Mouse (Mus musculus) mature B cell (primary cell): ENCODE measurements at regions not wholly inside any gene's neighbourhood (a gene's known extent, or its start where the extent isn't known, plus 50 kb on each side); places are given as distances from the start of the nearest gene placed in this dataset.

ENCODE experiments used
- in situ Hi-C: fragments of 300-500 bp; cut with MboI; formaldehyde crosslinking; loops from 2 replicates; pipeline ENCODE4 v1.14.3; 2019

GRCm38 (mm10) chr14:76797518-76797917 lies 239.1 kb upstream of the Ccdc122 start:
- in situ Hi-C loops: no loop called here

DNA sequence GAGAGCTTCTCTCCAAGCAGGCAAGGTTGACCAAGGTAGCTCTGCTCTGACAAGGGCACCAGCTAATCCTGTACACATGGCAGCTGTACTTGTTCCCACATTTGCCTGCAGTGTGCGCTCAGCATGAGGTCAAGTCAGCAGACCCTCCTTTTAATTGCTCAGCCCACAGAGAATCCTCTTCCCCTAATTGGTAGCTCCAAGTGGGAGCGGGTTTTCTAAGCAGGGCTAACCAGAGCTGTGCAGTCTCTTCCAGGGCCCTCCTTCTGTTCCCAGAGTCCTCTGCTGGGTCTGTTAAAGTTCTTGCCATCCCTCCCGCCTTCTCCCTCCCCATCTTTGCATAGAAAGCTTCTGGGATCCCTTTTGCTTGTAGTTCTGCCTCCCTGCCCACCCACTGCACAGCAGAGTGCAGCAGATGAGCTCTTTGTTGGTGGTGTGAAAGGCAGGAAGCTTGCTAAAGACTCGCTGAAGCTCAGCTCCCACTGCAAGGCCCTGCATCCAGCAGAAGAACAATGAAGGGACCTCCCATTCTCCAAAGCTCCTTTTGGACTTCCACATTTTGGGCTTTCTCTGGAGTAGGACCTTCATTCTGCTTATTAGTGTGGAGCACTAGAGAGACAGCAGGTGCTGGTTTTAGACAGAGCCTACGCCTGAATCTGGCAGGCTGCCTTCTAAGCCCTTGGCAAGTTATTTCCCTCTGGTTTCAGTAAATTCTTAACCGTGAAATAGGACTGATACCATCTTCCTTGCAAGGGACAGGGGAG lies 235.3 kb upstream of the Serp2 start:
- in situ Hi-C loops: no loop called here

- in situ Hi-C loops: no loop called here
Observed at GRCm38 (mm10) chr14:76789376-76789775, 232.7 kb upstream of the Serp2 start.

DNA sequence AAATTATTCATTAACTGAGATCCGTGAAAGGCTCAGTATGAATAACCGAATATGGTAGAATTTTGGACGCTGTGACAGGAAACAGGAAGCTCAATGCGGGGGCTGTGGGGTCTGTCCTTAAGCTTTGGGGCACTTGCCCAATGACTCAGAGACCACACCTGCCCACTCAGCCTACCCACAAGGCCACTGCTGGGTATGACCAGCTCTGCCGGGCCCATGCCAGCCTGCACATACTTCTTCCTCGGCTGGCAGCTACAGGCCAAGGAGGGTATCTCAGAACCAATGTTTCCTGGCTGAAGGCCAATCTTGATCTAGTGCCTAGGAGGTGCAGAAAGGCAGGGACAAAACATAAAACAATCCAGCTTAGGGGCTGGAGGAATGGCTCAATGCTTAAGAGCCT lies 230.9 kb upstream of the Serp2 start:
- in situ Hi-C loops: no loop called here

DNA sequence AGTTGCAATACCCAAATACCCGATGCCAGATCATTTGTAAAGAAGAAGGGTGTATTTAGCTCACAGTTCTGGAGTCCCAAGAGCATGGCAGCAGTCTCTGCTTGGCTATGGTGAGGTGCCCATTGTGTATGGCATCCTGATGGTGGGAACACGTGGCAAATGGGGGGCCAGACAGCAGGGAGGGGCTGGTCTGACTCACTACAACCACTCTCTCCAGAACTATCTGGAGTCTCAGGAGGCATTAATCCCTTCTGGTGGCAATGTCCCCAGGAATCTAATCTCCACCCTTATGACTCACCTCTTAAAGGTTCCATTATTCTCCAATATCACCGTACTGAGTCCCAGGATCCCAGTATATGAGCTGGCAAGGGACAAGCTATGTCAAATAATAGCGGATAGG lies 229.5 kb upstream of the Serp2 start:
- in situ Hi-C loops: no loop called here

DNA sequence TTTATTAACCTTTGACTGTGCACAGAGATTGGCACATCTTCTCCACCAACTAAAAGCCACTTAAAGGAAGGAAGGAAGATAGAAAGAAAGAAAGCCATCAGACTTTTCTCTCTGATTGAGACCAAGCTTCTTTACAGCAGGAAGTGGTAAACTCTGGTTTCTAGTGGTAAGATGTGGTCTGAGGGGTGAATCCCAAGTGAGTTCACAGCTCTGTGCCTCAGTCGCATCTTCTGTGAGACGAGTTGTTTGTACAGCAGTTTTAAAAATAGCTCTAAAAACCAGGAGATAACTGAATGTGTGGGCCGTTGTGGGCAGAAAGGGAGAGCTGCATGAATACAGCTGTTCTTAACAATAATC lies 224.8 kb upstream of the Serp2 start:
- in situ Hi-C loops: no loop called here

DNA sequence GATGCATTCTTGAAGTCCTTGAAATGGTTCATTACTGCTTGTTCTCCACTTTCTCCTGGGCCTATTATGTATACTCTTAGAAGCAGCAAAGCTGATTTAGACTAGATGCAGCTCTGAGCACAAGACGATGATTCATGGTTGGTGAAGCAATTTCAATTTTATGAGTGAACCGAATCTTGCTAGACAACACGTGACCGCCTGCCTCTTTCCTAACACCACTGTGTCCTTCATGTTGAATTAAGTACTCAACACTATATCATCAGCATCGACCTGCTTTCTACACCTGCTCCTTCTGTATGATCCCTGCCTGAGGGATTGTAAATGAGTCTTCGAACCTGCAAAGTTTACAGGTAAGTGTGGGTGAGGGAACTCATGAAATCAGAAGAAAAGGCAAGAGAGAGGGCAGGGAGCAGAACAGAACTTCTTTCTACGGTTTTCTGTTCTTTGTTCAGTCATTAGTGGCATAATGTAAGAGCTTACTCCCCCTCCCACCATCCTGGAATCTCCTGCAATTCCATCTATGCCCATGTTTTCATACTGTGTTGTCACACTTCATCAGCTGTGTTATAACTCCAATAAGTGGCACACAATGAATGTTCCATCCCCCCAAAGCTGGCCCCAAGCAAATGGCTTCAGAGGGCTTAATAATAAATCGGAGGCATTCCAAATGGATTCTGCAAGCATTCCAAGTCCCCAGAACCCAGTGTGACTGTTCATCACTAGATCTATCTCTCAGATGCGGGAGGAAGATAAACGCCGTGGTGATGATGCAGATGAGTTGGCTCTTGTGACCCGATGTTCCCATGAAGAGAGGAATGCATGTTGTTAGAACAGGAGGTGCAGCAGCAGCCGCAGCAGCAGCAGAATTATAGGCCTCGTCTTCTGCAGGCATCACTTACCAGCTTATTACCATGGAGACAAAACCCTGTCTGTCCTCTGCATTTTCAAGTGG lies 224.2 kb upstream of the Serp2 start:
- in situ Hi-C loops: no loop called here

- in situ Hi-C loops: no loop called here
Observed at GRCm38 (mm10) chr14:76778541-76779399, 222.1 kb upstream of the Serp2 start.

DNA sequence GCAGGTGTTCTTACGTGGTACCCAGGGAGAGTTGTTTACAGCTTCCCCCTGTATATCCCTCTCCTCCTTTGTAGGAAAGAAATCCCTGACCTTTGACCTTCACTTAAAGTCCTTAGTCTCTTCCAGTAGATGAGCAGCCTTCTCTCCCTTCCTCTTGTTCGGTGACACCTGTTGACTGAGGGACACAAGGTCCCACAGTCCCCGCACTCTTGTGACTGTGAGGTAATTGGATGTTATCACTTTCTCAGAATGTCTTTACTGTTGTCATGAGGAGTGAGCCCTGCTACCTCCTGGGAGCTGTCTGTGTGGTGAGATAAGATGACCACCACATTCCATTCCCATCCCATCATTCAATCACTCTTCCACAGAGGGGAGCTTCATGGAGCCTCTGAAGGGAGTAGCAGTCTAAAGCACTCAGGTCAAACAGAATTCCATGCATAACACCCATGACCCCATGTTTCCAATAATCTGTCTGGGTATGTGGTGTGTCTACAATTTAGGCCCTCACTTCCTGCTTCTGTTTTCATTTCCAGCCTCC lies 218.8 kb upstream of the Serp2 start:
- in situ Hi-C loops: no loop called here

DNA sequence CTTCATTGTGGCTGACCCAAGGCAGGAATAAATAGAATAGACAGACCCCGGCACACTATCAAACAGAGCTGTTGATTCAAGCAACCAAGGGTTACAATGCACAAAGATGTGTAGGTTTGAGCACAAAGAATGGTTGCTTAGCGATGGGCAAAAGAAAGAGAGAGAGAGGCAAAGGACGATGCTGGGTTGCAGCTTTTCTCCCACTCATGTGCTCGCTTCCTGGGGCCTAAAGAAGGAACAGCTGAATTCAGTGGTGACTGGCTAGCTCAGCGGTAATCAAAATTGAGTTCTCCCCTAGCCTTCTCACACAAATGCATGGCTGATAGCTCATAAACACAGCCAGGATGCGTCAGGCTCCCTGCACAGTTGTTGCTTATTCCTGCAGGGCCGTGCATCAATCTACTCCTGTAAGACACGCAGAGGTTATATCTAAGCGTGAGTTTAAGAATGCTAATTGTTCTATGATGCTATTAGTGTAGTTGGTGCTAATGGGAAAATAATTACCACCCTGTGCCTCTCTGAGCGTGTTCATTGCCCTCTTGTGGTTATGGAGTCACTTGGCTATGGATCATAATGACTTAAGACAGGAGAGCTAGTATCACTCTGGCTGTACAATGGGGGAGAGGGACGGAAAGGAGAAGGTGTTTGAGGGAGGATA lies 216.2 kb upstream of the Serp2 start:
- in situ Hi-C loops: no loop called here

GRCm38 (mm10) chr14:76770106-76770505 lies 213.4 kb upstream of the Serp2 start:
- in situ Hi-C loops: no loop called here

GRCm38 (mm10) chr14:76767301-76767700 lies 210.6 kb upstream of the Serp2 start:
- in situ Hi-C loops: no loop called here

- in situ Hi-C loops: no loop called here
Observed at GRCm38 (mm10) chr14:76766186-76766713, 209.6 kb upstream of the Serp2 start.

GRCm38 (mm10) chr14:76765094-76765504 lies 208.4 kb upstream of the Serp2 start:
- in situ Hi-C loops: no loop called here

DNA sequence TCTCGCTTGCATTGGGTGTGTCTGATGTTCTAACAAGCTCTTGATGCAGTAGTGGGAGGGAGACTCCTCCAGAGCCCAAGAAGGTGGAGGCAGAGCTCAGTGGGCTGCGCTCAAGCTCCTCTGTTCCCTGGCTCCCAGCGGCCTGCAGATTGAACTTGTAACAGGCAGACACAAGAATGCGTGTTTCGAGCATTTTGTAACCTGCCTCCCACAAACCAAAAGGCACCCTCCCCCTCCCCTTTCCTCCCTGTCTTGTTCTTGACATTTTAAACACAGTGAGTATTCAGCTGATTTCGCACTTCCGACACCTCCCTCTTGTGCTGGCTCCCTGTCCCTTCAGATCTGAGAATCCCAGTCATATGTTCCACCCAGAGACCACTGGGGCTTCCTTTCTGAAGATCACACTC lies 207.7 kb upstream of the Serp2 start:
- in situ Hi-C loops: no loop called here

DNA sequence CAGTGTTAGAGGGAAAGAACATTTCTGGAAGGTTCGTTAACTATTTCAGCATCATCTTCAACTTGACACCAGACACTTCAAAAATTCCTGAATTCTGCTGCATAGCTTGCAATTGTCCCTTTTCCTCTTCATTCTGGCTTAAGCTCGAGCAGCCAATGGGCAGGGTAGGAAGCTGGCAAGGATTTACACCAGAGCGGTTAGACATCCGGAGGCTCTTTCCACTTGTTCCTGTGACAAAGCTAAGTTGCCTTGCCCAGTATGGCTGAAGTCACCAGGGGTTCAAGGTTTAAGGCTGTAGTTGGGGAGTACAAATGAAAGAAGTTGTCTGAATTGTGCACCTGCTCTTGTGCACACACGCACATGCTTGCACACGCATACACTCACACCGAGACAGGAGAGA lies 206.8 kb upstream of the Serp2 start:
- in situ Hi-C loops: no loop called here

DNA sequence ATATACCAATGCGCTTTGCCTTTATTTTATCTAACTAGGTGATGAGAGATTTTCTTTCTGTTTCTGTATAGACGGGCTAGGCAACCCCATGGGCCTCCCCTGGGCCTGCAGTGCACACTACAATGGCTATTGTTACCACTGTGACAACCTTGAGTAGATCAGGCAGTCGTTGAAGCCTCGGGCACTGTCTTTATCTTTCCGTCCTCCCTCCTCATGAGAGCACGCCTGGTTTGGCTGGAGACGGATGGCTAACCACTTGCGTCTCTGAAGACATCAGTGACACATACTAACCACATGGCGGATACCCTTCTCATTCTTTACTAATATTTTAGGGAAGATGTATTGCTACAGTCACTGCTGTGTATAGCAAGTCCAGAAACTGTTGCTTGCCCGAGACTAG lies 206.1 kb upstream of the Serp2 start:
- in situ Hi-C loops: no loop called here

DNA sequence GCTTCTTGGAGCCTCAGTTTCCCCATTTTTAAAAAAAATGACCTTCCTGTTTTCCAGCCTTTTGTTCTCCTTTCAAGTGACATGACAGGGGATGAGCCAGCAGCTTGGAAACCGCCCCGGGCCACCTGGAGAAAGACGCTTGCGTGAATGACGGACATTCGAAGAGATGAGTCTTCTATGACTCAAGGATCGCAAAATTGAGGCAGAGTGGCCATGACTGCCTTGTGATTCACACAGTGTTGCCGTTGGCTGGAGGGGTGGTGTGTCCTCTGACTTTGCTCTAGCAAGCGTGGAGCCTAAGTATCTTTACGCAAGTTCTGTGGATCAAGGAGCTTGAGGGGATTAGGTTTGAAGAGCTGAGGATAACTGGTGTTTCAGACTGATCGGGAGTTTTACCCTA lies 205.0 kb upstream of the Serp2 start:
- in situ Hi-C loops: no loop called here

GRCm38 (mm10) chr14:76761274-76761673 lies 204.6 kb upstream of the Serp2 start:
- in situ Hi-C loops: no loop called here

GRCm38 (mm10) chr14:76760509-76761023 lies 203.9 kb upstream of the Serp2 start:
- in situ Hi-C loops: no loop called here

DNA sequence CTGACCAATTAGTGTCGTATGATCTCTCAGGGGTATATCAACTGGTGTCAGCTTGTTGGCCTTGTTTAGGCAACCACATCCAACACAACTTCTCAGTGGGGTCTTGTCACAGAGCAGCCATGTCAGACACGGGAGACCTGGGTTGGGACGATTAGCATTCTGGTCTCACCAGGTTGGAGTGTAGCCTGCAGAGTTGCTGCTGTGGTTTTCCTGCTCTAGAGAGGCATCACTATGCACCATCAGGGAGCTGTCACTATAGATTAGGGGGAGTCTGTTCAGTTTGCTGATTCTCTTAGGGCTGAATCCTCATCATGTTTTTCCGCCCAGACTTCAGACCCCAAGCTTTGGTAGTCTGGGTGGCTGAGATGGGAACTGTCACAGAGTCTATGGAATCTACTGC lies 202.7 kb upstream of the Serp2 start:
- in situ Hi-C loops: no loop called here
